ENCODE assay signal across 10 mouse cellular contexts in the genomic region with DNA sequence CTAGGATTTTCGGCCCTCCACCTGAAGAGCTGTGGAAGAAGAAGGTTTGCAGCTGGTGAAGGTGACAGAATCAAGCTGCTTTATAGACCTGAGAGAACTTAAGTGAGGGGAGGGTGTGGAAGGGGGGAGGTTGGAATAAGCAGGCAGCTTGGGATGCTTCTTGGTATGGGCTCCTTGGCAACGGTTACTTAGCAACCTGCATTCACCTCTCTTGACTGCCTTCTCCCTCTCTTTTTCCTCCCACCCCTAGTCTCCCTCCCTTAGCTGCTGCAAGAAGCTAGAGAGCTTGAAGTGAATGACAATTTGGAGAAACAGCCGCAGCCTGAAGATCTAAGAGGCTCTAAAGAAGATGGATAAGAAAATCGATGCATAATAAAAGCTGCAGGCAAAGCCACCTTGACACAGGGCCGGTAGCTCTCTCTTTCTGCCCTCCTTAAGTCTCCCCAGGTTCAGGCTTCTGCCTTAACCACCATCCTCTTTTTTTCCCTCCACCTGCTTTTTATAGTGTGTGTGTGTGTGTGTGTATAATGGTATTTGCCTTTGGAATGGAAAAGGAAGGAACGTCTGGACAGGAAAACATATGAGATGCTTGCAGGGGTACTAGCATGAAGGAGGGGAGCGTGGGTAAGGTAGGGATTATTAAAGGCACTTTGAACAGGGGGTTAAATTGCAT.
A peak's percentile ranks its signal among the peaks of the same experiment; 100 is the strongest.
DNase-seq lines count a peak whose midpoint lies in the region; ATAC-seq and TF ChIP-seq lines count a peak whose summit lies in the region.
"Had no signal": no experiment of that assay in that cellular context is flagged by ENCODE, and none has a peak within 500 bp of the region (broad histone marks: within the 10 kb centered on the region; RNA-seq: fewer than 3 reads in every experiment).

No protein-coding gene starts in this region.

- H3K9me3 ChIP-seq in forebrain, postnatal 0 days (ENCODE audit: low read length) = no peaks in the 10 kb centered on the region
- no peaks in the 10 kb centered on the region for H3K9me3 ChIP-seq in neural tube, embryonic 13.5 days
- H3K9me3 ChIP-seq in kidney, embryonic 14.5 days (ENCODE audit: control insufficient read depth, low read length) = no peaks in the 10 kb centered on the region

- no peak for TF ChIP-seq CTCF in brain, embryonic 14.5 days (IDR thresholded peaks at IDR 0.05; ENCODE audit: borderline replicate concordance, extremely low read depth, insufficient read depth, insufficient read length)
- no peak for TF ChIP-seq CTCF in forebrain, postnatal 0 days (IDR thresholded peaks at IDR 0.05; ENCODE audit: low read depth)

- H3K9ac ChIP-seq in forebrain, postnatal 0 days = peak overlapping the region; percentile 59
- H3K9ac ChIP-seq in neural tube, embryonic 13.5 days = peak overlapping the region; percentile 64
- no peak overlapping the region for H3K9ac ChIP-seq in kidney, embryonic 14.5 days (ENCODE audit: low read depth, low read length)

- no peak for TF ChIP-seq POLR2A in brain, embryonic 14.5 days (IDR thresholded peaks at IDR 0.05; ENCODE audit: borderline replicate concordance, extremely low read depth, insufficient read depth, insufficient read length, poor library complexity, severe bottlenecking)

- WGBS in forebrain, postnatal 0 days = 15% methylated on average over 7 of the region's 7 CpGs
- 27% methylated on average over 7 of the region's 7 CpGs for WGBS in neural tube, embryonic 13.5 days
- WGBS in kidney, embryonic 14.5 days = 55% methylated on average over 7 of the region's 7 CpGs

- DNase-seq in brain, embryonic 14.5 days (ENCODE audit: low read depth) = peak; percentile 99
- DNase-seq in forebrain, postnatal 0 days = peak; percentile 88
- peak; percentile 78 for DNase-seq in left cerebral cortex, adult 11 months (ENCODE audit: low spot score)
- no peak for DNase-seq in kidney, postnatal 25 days
- no peak for DNase-seq in adrenal gland, adult 8-10 months
- DNase-seq in spleen, postnatal 14 days (ENCODE audit: low spot score in 2 of 2) = no peak
- DNase-seq: lung, postnatal 14 days had no signal

- peak overlapping the region; percentile 40 for H3K4me2 ChIP-seq in forebrain, postnatal 0 days (ENCODE audit: low read depth)
- H3K4me2 ChIP-seq in neural tube, embryonic 13.5 days = peak overlapping the region; percentile 41
- no peak overlapping the region for H3K4me2 ChIP-seq in kidney, embryonic 14.5 days (replicated peaks; ENCODE audit: low read depth, low read length)

- H3K27ac ChIP-seq in forebrain, postnatal 0 days (ENCODE audit: low read depth, low read length) = peak overlapping the region; percentile 95
- H3K27ac ChIP-seq in neural tube, embryonic 13.5 days (replicated peaks) = peak overlapping the region; percentile 92
- H3K27ac ChIP-seq in kidney, embryonic 14.5 days (ENCODE audit: low read depth, low read length) = no peak overlapping the region

- H3K27me3 ChIP-seq in forebrain, postnatal 0 days (ENCODE audit: insufficient read depth, low read length) = no peaks in the 10 kb centered on the region
- peaks cover 3% of the 10 kb centered on the region; the same call in 1 of the 2 replicates for H3K27me3 ChIP-seq in neural tube, embryonic 13.5 days
- H3K27me3 ChIP-seq in kidney, embryonic 14.5 days (ENCODE audit: control insufficient read depth, insufficient read depth, low read length) = no peaks in the 10 kb centered on the region

- 0 out of 2 replicates have a peak overlapping the region, but pooled peaks have one; percentile 11 for H3K4me3 ChIP-seq in forebrain, postnatal 0 days (ENCODE audit: low read depth, low read length)
- H3K4me3 ChIP-seq in neural tube, embryonic 13.5 days = peak overlapping the region; percentile 12; the same call in 1 of the 2 replicates
- no peak overlapping the region for H3K4me3 ChIP-seq in kidney, embryonic 14.5 days (ENCODE audit: low read length)

- peaks cover 23% of the 10 kb centered on the region; the same call in 1 of the 2 replicates for H3K4me1 ChIP-seq in forebrain, postnatal 0 days (ENCODE audit: insufficient read depth)
- peaks cover 42% of the 10 kb centered on the region for H3K4me1 ChIP-seq in neural tube, embryonic 13.5 days (replicated peaks)
- no peaks in the 10 kb centered on the region for H3K4me1 ChIP-seq in kidney, embryonic 14.5 days (ENCODE audit: control insufficient read depth, insufficient read depth, low read length)

- peak; percentile 99 for ATAC-seq in forebrain, postnatal 0 days
- ATAC-seq in neural tube, embryonic 13.5 days (ENCODE audit: low read depth) = peak; percentile 95
- ATAC-seq in kidney, embryonic 14.5 days (ENCODE audit: low FRiP score, low TSS enrichment) = no peak
- ATAC-seq: intestine, postnatal 0 days had no signal

- no peaks in the 10 kb centered on the region for H3K36me3 ChIP-seq in forebrain, postnatal 0 days (ENCODE audit: insufficient read depth)
- H3K36me3 ChIP-seq in neural tube, embryonic 13.5 days = no peaks in the 10 kb centered on the region
- H3K36me3 ChIP-seq in kidney, embryonic 14.5 days (ENCODE audit: control insufficient read depth, insufficient read depth, low read length) = no peaks in the 10 kb centered on the region

Comparison
In these comparisons a context has a peak if more than half of its experiments do, and no peak if none do; other contexts are left out.
1. DNase-seq: peak in brain, embryonic 14.5 days (single experiment), forebrain, postnatal 0 days (single experiment) and left cerebral cortex, adult 11 months (single experiment); none in kidney, postnatal 25 days (0 of 2), adrenal gland, adult 8-10 months (single experiment) and spleen, postnatal 14 days (0 of 2).